Mouse (Mus musculus) layer of hippocampus, adult 2 months (tissue): ENCODE measurements at regions not wholly inside any gene's neighbourhood (a gene's known extent, or its start where the extent isn't known, plus 50 kb on each side); places are given as distances from the start of the nearest gene placed in this dataset.

Source experiments
- DNase-seq, 2 experiments: peaks; one replicate each; pipeline ENCODE4 v3.0.0; 2022; ENCODE audit warnings: low spot score in 2 of 2
- H3K27ac ChIP-seq: fragments of 200-600 bp; 2 replicates; pipeline ENCODE4 v1.8.1; 2022
- H3K4me3 ChIP-seq: fragments of 200-600 bp; 2 replicates; pipeline ENCODE4 v1.8.1; 2022; ENCODE audit warnings: mild to moderate bottlenecking
- CTCF ChIP-seq: fragments of 200-600 bp; conservative IDR thresholded peaks from 2 replicates; pipeline ENCODE4 v1.8.1; 2022; ENCODE audit warnings: antibody characterized with exemption, mild to moderate bottlenecking, moderate library complexity

- H3K4me3 ChIP-seq, result no peak overlapping the region
- DNase-seq, result no peak
- no peak for TF ChIP-seq CTCF
- H3K27ac ChIP-seq, result no peak overlapping the region
These were observed 537.4 kb upstream of the Mgmt start for GRCm38 (mm10) chr7:136357011-136357410.

GRCm38 (mm10) chr7:136365318-136366211, 528.8 kb upstream of the Mgmt start:
- no peak for TF ChIP-seq CTCF
- no peak for DNase-seq

GRCm38 (mm10) chr7:136377259-136377658, 517.2 kb upstream of the Mgmt start:
- Histone ChIP-seq H3K4me3 (no peak overlapping the region), H3K27ac (no peak overlapping the region)
- no peak for DNase-seq
- peak; percentile 45 for TF ChIP-seq CTCF

More at GRCm38 (mm10) chr7:136365318-136366211, 528.8 kb upstream of the Mgmt start:
- Histone ChIP-seq H3K27ac (no peak overlapping the region), H3K4me3 (no peak overlapping the region)

- H3K4me3 ChIP-seq, result no peak overlapping the region
- TF ChIP-seq CTCF, result no peak
- DNase-seq, result no peak
- no peak overlapping the region for H3K27ac ChIP-seq
These were observed 516.7 kb upstream of the Mgmt start for GRCm38 (mm10) chr7:136377742-136378141.

- no peak for DNase-seq
- no peak for TF ChIP-seq CTCF
- Histone ChIP-seq H3K4me3 (no peak overlapping the region), H3K27ac (no peak overlapping the region)
These were observed 516.1 kb upstream of the Mgmt start for GRCm38 (mm10) chr7:136378321-136378720.

GRCm38 (mm10) chr7:136379319-136379718, 515.1 kb upstream of the Mgmt start:
- TF ChIP-seq CTCF, result no peak
- H3K4me3 ChIP-seq, result no peak overlapping the region
- H3K27ac ChIP-seq, result no peak overlapping the region
- DNase-seq, result no peak

GRCm38 (mm10) chr7:136379741-136380140, 514.7 kb upstream of the Mgmt start:
- no peak overlapping the region for H3K27ac ChIP-seq
- TF ChIP-seq CTCF, result no peak
- DNase-seq, result no peak
- no peak overlapping the region for H3K4me3 ChIP-seq

GRCm38 (mm10) chr7:136383296-136383695, 511.1 kb upstream of the Mgmt start:
- TF ChIP-seq CTCF, result no peak
- H3K4me3 ChIP-seq, result no peak overlapping the region
- DNase-seq, result no peak
- H3K27ac ChIP-seq, result no peak overlapping the region

- no peak for TF ChIP-seq CTCF
- H3K27ac ChIP-seq, result no peak overlapping the region
- DNase-seq, result no peak
- no peak overlapping the region for H3K4me3 ChIP-seq
These were observed 506.7 kb upstream of the Mgmt start for GRCm38 (mm10) chr7:136387736-136388135.

GRCm38 (mm10) chr7:136390066-136390465, 504.3 kb upstream of the Mgmt start:
- no peak for TF ChIP-seq CTCF
- Histone ChIP-seq H3K27ac (no peak overlapping the region), H3K4me3 (no peak overlapping the region)
- no peak for DNase-seq

GRCm38 (mm10) chr7:136393454-136393853, 501.0 kb upstream of the Mgmt start:
- Histone ChIP-seq H3K4me3 (no peak overlapping the region), H3K27ac (no peak overlapping the region)
- peak; percentile 22 to 28 for DNase-seq
- TF ChIP-seq CTCF, result no peak

- TF ChIP-seq CTCF, result peak; percentile 41
- no peak overlapping the region for H3K27ac ChIP-seq
- H3K4me3 ChIP-seq, result no peak overlapping the region
- no peak for DNase-seq
These were observed 498.6 kb upstream of the Mgmt start for GRCm38 (mm10) chr7:136395838-136396237.

GRCm38 (mm10) chr7:136397101-136397500, 497.3 kb upstream of the Mgmt start:
- Histone ChIP-seq H3K27ac (no peak overlapping the region), H3K4me3 (no peak overlapping the region)
- DNase-seq, result no peak
- no peak for TF ChIP-seq CTCF
